Mouse (Mus musculus) kidney, postnatal 10 days (tissue): Measurements from ENCODE around the gene Kank4.
"Not testable (repeated sequence)": the region's sequence is repeated elsewhere in the genome, so short reads cannot be mapped to it uniquely, and the experiment has no call there.

Source experiments
- DNase-seq: peaks from one replicate; pipeline ENCODE4 v3.0.0; 2021; ENCODE audit warnings: mixed read lengths

The Kank4 gene

GRCm38 (mm10) chr4:98826701-98827100 lies 9.4 kb upstream of the Kank4 start:
- DNase-seq = no peak

- not testable (repeated sequence) for DNase-seq
These were observed 6.4 kb upstream of the Kank4 start, which contains the start of gene I0C0044D17Rik for GRCm38 (mm10) chr4:98823740-98824139. TSS of gene I0C0044D17Rik (minus strand) at chr4:98823840.

- no peak for DNase-seq
These were observed 5.7 kb upstream of the Kank4 start for GRCm38 (mm10) chr4:98823047-98823446.

- no peak for DNase-seq
These were observed 5.1 kb upstream of the Kank4 start for GRCm38 (mm10) chr4:98822478-98822877.

GRCm38 (mm10) chr4:98819216-98819755 lies 1.9 kb upstream of the Kank4 start:
- no peak for DNase-seq

GRCm38 (mm10) chr4:98816807-98817183 lies 542 bp downstream of the Kank4 start:
- DNase-seq = no peak

- peak; percentile 47 for DNase-seq
These were observed 11.0 kb downstream of the Kank4 start for GRCm38 (mm10) chr4:98806306-98806705.

GRCm38 (mm10) chr4:98805291-98806048 lies 11.9 kb downstream of the Kank4 start:
- DNase-seq = no peak

GRCm38 (mm10) chr4:98804476-98805134 lies 12.7 kb downstream of the Kank4 start:
- no peak for DNase-seq

- DNase-seq = no peak
These were observed 15.6 kb downstream of the Kank4 start for GRCm38 (mm10) chr4:98801775-98802174.

- DNase-seq = peak; percentile 34
These were observed 16.5 kb downstream of the Kank4 start for GRCm38 (mm10) chr4:98800824-98801223.

GRCm38 (mm10) chr4:98796591-98797341 lies 20.6 kb downstream of the Kank4 start:
- peak; percentile 54 for DNase-seq

GRCm38 (mm10) chr4:98795241-98795640 lies 22.1 kb downstream of the Kank4 start:
- DNase-seq = no peak

- DNase-seq = no peak
These were observed 23.9 kb downstream of the Kank4 start for GRCm38 (mm10) chr4:98793486-98793885.

- DNase-seq = no peak
These were observed 26.6 kb downstream of the Kank4 start for GRCm38 (mm10) chr4:98790721-98791120.

- peak; percentile 57 for DNase-seq
These were observed 27.5 kb downstream of the Kank4 start for GRCm38 (mm10) chr4:98789861-98790311.

- no peak for DNase-seq
These were observed 28.1 kb downstream of the Kank4 start for GRCm38 (mm10) chr4:98789133-98789765.

GRCm38 (mm10) chr4:98786281-98786680 lies 31.1 kb downstream of the Kank4 start:
- no peak for DNase-seq

- DNase-seq = no peak
These were observed 31.5 kb downstream of the Kank4 start for GRCm38 (mm10) chr4:98785851-98786250.

GRCm38 (mm10) chr4:98778219-98778618 lies 39.1 kb downstream of the Kank4 start:
- DNase-seq = no peak

- no peak for DNase-seq
These were observed 39.9 kb downstream of the Kank4 start for GRCm38 (mm10) chr4:98777464-98777863.

- no peak for DNase-seq
These were observed 40.5 kb downstream of the Kank4 start for GRCm38 (mm10) chr4:98776721-98777427.
